Mouse (Mus musculus) heart, adult 2 months (tissue): Measurements from ENCODE around the gene Oxtr.

Experiments used
- CTCF ChIP-seq: fragments of 200-600 bp; IDR thresholded peaks from 2 replicates; pipeline ENCODE4 v1.8.1; 2022; ENCODE audit warnings: antibody characterized with exemption, mild to moderate bottlenecking, moderate library complexity
- EP300 ChIP-seq: fragments of 200-500 bp; IDR thresholded peaks from 2 replicates; pipeline ENCODE4 v1.6.1; 2011; ENCODE audit warnings: low read depth, low read length, control low read depth; ENCODE audit not compliant: insufficient read depth
- POLR2A ChIP-seq: fragments of 200-500 bp; IDR thresholded peaks from 2 replicates; pipeline ENCODE4 v1.6.1; 2011; ENCODE audit warnings: mild to moderate bottlenecking, low read depth, low read length, control low read depth; ENCODE audit not compliant: insufficient read depth

- TF ChIP-seq CTCF: no peak
- no peak for TF ChIP-seq POLR2A
- no peak for TF ChIP-seq EP300
These were observed 6.7 kb upstream of the Oxtr start for GRCm38 (mm10) chr6:112496291-112497060.
